Mouse (Mus musculus) left cerebral cortex, postnatal 36 days (tissue): Measurements from ENCODE around the gene 3110082I17Rik. TPM values are rescaled to one million over a fixed set of nuclear protein-coding genes. Genes with fewer than 3 reads are reported as not detected.
"Not testable (repeated sequence)": the region's sequence is repeated elsewhere in the genome, so short reads cannot be mapped to it uniquely, and the experiment has no call there.

Source experiments
- DNase-seq, 2 experiments: peaks; one replicate each; pipeline ENCODE4 v3.0.0; 2021 to 2022; ENCODE audit warnings: low spot score in 2 of 2, mixed read lengths in 1 of 2
- intact Hi-C: fragments of 180-260 bp; cut with DNase I; formaldehyde crosslinking; loops from one replicate; pipeline ENCODE4 v1.15.1; 2025
- total RNA-seq, 2 experiments: library from RNA; stranded (reverse); gene quantifications; 2 replicates each; pipeline ENCODE4 v1.2.3; 2021

3110082I17Rik gene
- total RNA-seq, 2 experiments from 2014 or later: 15.3 to 17.0 TPM

GRCm38 (mm10) chr5:139404801-139405401 is 55.4 kb downstream of the 3110082I17Rik start, which contains the start of gene C130050O18Rik:
C130050O18Rik (plus strand) TSS chr5:139405280.
- DNase-seq: no peak
- intact Hi-C loops: no loop called here

GRCm38 (mm10) chr5:139403692-139404260 is 56.6 kb downstream of the 3110082I17Rik start:
- DNase-seq: no peak
- intact Hi-C loops: no loop called here

GRCm38 (mm10) chr5:139402106-139402505 is 58.2 kb downstream of the 3110082I17Rik start:
- no peak for DNase-seq
- intact Hi-C loops: no loop called here

GRCm38 (mm10) chr5:139399991-139400390 is 60.3 kb downstream of the 3110082I17Rik start:
- intact Hi-C loops: loop anchor here (1.0 kb wide), 1 partner anchor 36 kb away; no protein-coding TSS in a partner anchor
- no peak for DNase-seq

GRCm38 (mm10) chr5:139398786-139399185 is 61.5 kb downstream of the 3110082I17Rik start:
- intact Hi-C loops: loop anchor here (1.0 kb wide), 1 partner anchor 34 kb away; no protein-coding TSS in a partner anchor
- DNase-seq: no peak

GRCm38 (mm10) chr5:139397959-139398753 is 62.2 kb downstream of the 3110082I17Rik start:
- intact Hi-C loops: no loop called here

GRCm38 (mm10) chr5:139397359-139397916 is 62.9 kb downstream of the 3110082I17Rik start:
- no peak for DNase-seq
- intact Hi-C loops: no loop called here

More at GRCm38 (mm10) chr5:139397959-139398753, 62.2 kb downstream of the 3110082I17Rik start:
- DNase-seq: peak; percentile 84 to 90

GRCm38 (mm10) chr5:139395528-139395927 is 64.8 kb downstream of the 3110082I17Rik start:
- no peak for DNase-seq
- intact Hi-C loops: no loop called here

- no peak for DNase-seq
- intact Hi-C loops: no loop called here
Measured at GRCm38 (mm10) chr5:139394399-139394798, 65.9 kb downstream of the 3110082I17Rik start.

- intact Hi-C loops: no loop called here
- no peak for DNase-seq
Measured at GRCm38 (mm10) chr5:139393197-139393588, 67.1 kb downstream of the 3110082I17Rik start.

- no peak for DNase-seq
- intact Hi-C loops: no loop called here
Measured at GRCm38 (mm10) chr5:139392219-139393196, 67.8 kb downstream of the 3110082I17Rik start.

GRCm38 (mm10) chr5:139391309-139391990 is 68.9 kb downstream of the 3110082I17Rik start:
- DNase-seq: no peak
- intact Hi-C loops: no loop called here

- DNase-seq, intact Hi-C loops: not testable (repeated sequence)
Measured at GRCm38 (mm10) chr5:139390324-139391119, 69.8 kb downstream of the 3110082I17Rik start.

- DNase-seq: peak in 1 of 2 experiments; percentile 51
- intact Hi-C loops: no loop called here
Measured at GRCm38 (mm10) chr5:139389676-139390061, 70.7 kb downstream of the 3110082I17Rik start.

- DNase-seq: no peak
- intact Hi-C loops: no loop called here
Measured at GRCm38 (mm10) chr5:139388694-139389675, 71.3 kb downstream of the 3110082I17Rik start.

GRCm38 (mm10) chr5:139388195-139388570 is 72.1 kb downstream of the 3110082I17Rik start:
- no peak for DNase-seq
- intact Hi-C loops: no loop called here
